Mouse (Mus musculus) erythroblast, embryonic 14.5 days (primary cell): ENCODE data around the gene Ctsz.

Experiments used
- GATA1 ChIP-seq: IDR thresholded peaks from 2 replicates; pipeline ENCODE4 v1.6.1; 2012; ENCODE audit warnings: low read length, inconsistent platforms, mixed read lengths
- TAL1 ChIP-seq: IDR thresholded peaks from 3 replicates; pipeline ENCODE4 v1.6.1; 2012; ENCODE audit warnings: low read length, inconsistent platforms, mixed read lengths

- TF ChIP-seq GATA1 (no peak), TAL1 (no peak)
Measured at GRCm38 (mm10) chr2:174415001-174415730, 23.7 kb downstream of the Ctsz start.
